Mouse (Mus musculus) small intestine, adult 2 months (tissue): ENCODE results near the gene Zfp955a. TPM values are rescaled to one million over a fixed set of nuclear protein-coding genes. Genes with fewer than 3 reads are reported as not detected.

Source experiments
- polyA plus RNA-seq: library from polyadenylated mRNA; depleted of rRNA; stranded (reverse); fragments of >200 nt; gene quantifications from 2 replicates; pipeline ENCODE4 v1.2.3, GENCODE M21; 2012; rRNA removed

Gene Zfp955a
- polyA plus RNA-seq, 1 experiment = 0.25 TPM

Other genes with a start within 250 kb of the Zfp955a start
- 0.05 and 0.09 TPM in 2 replicates for gene Zfp763, start 221.7 kb downstream of the Zfp955a start, polyA plus RNA-seq
- gene 4921501E09Rik, start 187.1 kb downstream of the Zfp955a start, polyA plus RNA-seq = not detected in 2 replicates
- 0.35 and 0.51 TPM in 2 replicates for gene Zfp563, start 165.8 kb downstream of the Zfp955a start, polyA plus RNA-seq
- gene Morc2b, start 115.5 kb downstream of the Zfp955a start, polyA plus RNA-seq = not detected in 2 replicates
- gene Olfr55, start 86.7 kb downstream of the Zfp955a start, polyA plus RNA-seq = not detected in 2 replicates
- gene Olfr239, start 63.8 kb downstream of the Zfp955a start, polyA plus RNA-seq = not detected in 2 replicates
- gene Olfr1564, start 33.5 kb downstream of the Zfp955a start, polyA plus RNA-seq = 0.03 and 0.37 TPM in 2 replicates
- gene Olfr63, start 9.5 kb upstream of the Zfp955a start, polyA plus RNA-seq = not detected in 2 replicates
- gene Zfp955b, start 34.4 kb upstream of the Zfp955a start, polyA plus RNA-seq = 0.20 and 0.42 TPM in 2 replicates
- 0.08 and 0.29 TPM in 2 replicates for gene Zfp81, start 103.7 kb upstream of the Zfp955a start, polyA plus RNA-seq
- 0.08 and 0.32 TPM in 2 replicates for gene Zfp101, start 139.5 kb upstream of the Zfp955a start, polyA plus RNA-seq
- not detected in 2 replicates for gene Actl9, start 177.8 kb upstream of the Zfp955a start, polyA plus RNA-seq